Mouse (Mus musculus) liver, adult 2 months (tissue): ENCODE measurements at regions not wholly inside any gene's neighbourhood (a gene's known extent, or its start where the extent isn't known, plus 50 kb on each side); places are given as distances from the start of the nearest gene placed in this dataset.

Experiments
- CTCF ChIP-seq: fragments of 200-500 bp; IDR thresholded peaks from 2 replicates; pipeline ENCODE4 v1.5.1; 2011; ENCODE audit warnings: low read depth, low read length, control low read depth
- POLR2A ChIP-seq: fragments of 200-500 bp; IDR thresholded peaks from 2 replicates; pipeline ENCODE4 v1.6.1; 2011; ENCODE audit warnings: low read length, control low read depth; ENCODE audit not compliant: insufficient read depth; ENCODE audit errors: extremely low read depth

DNA sequence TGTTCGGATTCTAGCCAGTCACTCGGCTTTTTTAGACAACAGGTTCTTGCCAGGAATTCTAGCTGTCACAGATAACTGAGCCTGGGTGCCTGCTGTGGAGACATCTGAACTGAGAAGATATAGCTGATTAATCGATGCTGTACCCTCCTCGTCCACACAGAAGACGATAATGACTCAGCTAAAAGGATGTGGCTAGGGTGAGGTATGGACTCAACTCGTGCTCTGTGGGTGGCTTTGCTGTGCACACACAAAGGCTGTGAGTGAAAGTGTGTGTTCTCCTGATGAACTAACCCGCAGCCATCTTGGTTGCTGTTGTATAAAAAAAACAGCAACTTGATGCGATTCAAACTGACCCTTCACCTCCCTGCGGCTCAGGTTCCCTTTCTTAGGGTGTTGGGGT is 158.8 kb upstream of the Igsf21 start:
- TF ChIP-seq POLR2A: no peak
- no peak for TF ChIP-seq CTCF
